Mouse (Mus musculus): ENCODE measurements around the gene Snapc4. TPM values are rescaled to one million over a fixed set of nuclear protein-coding genes. Genes with fewer than 3 reads are reported as not detected.

Snapc4 gene
- total and polyA plus RNA-seq, 3 experiments, result 15.3 to 47.1 (median 42.7) TPM

GRCm38 (mm10) chr2:26327852-26328251 is 52.6 kb downstream of the Snapc4 start:
- H3K9ac ChIP-seq (ENCODE audit: insufficient read depth, low read depth), result no peak overlapping the region
- H3K9me3 ChIP-seq (replicated peaks; ENCODE audit: low read length), result no peaks in the 10 kb centered on the region
- peaks cover 3 to 51% of the 10 kb centered on the region in 2 experiments for H3K4me1 ChIP-seq (ENCODE audit: control insufficient read depth in 1 of 2, insufficient read depth in 2 of 2)
- H3K27me3 ChIP-seq (replicated peaks), result peaks cover 2% of the 10 kb centered on the region
- TF ChIP-seq ELF1 (IDR thresholded peaks at IDR 0.05; ENCODE audit: low read depth, low read length), result 0 out of 2 replicates have a peak, but pooled peaks have one; percentile 37
- no peak for TF ChIP-seq E2F4 (IDR thresholded peaks at IDR 0.05; ENCODE audit: insufficient replicate concordance, low read depth, low read length)
- TF ChIP-seq SIN3A (IDR thresholded peaks at IDR 0.05; ENCODE audit: low read length), result 0 out of 2 replicates have a peak, but pooled peaks have one; percentile 42
- no peak for TF ChIP-seq USF2 (conservative IDR thresholded peaks at IDR 0.05; ENCODE audit: low read depth, low read length)
- TF ChIP-seq MEF2A (IDR thresholded peaks at IDR 0.05; ENCODE audit: borderline replicate concordance, low read depth, low read length), result no peak
- no peak for TF ChIP-seq POLR2A (IDR thresholded peaks at IDR 0.05; ENCODE audit: low read depth, low read length)
- no peak for TF ChIP-seq PAX5 (IDR thresholded peaks at IDR 0.05; ENCODE audit: low read length)
- TF ChIP-seq MAFK (IDR thresholded peaks at IDR 0.05; ENCODE audit: insufficient replicate concordance, low read length), result no peak
- peak; percentile 32 for TF ChIP-seq MXI1 (IDR thresholded peaks at IDR 0.05; ENCODE audit: low read depth, low read length)
- TF ChIP-seq ZNF384 (IDR thresholded peaks at IDR 0.05; ENCODE audit: low read depth, low read length), result peak; percentile 37; the same call in 1 of the 2 replicates
- 0 out of 2 replicates have a peak, but pooled peaks have one; percentile 15 for TF ChIP-seq EP300 (IDR thresholded peaks at IDR 0.05; ENCODE audit: low read length)
- 0 out of 2 replicates have a peak, but pooled peaks have one; percentile 19 for TF ChIP-seq ETS1 (conservative IDR thresholded peaks at IDR 0.05; ENCODE audit: low read depth, low read length)
- TF ChIP-seq MAX (IDR thresholded peaks at IDR 0.05; ENCODE audit: low read length), result peak; percentile 59
- peak; percentile 17; the same call in 1 of the 2 replicates for TF ChIP-seq TCF12 (IDR thresholded peaks at IDR 0.05; ENCODE audit: low read depth, low read length)
- TF ChIP-seq TBP (conservative IDR thresholded peaks at IDR 0.05; ENCODE audit: low read depth, low read length), result 0 out of 2 replicates have a peak, but pooled peaks have one; percentile 53
- peak; percentile 56; the same call in 1 of the 2 replicates for TF ChIP-seq MYC (IDR thresholded peaks at IDR 0.05; ENCODE audit: low read depth, low read length)
- H3K36me3 ChIP-seq (replicated peaks in 1 of 2; ENCODE audit: control insufficient read depth in 1 of 2, insufficient read depth in 1 of 2, low read length in 1 of 2), result peaks cover 0 to 2% of the 10 kb centered on the region in 2 experiments
- DNase-seq (ENCODE audit: extremely low read depth), result peak; percentile 91
- no peak overlapping the region for H3K4me3 ChIP-seq (replicated peaks in 1 of 3; ENCODE audit: low read depth in 2 of 3, low read length in 2 of 3, poor library complexity in 1 of 3)
- H3K4me2 ChIP-seq (ENCODE audit: insufficient read depth, low read depth, poor library complexity, severe bottlenecking), result no peak overlapping the region
- no peaks in the 10 kb centered on the region for H3K79me2 ChIP-seq (replicated peaks; ENCODE audit: control insufficient read depth, extremely low read depth, insufficient read depth, poor library complexity, severe bottlenecking)
- in situ Hi-C loops (cut with MboI; ENCODE audit: low pct_ligation_motif_present, low pct_unique_long_range_greater_than_20kb, low sequenced_read_pairs), result loop anchor here (5.0 kb wide), 1 partner anchor 234 kb away; no protein-coding TSS in a partner anchor
- H3K27ac ChIP-seq (ENCODE audit: insufficient read depth, low read depth), result no peak overlapping the region
- dilution Hi-C loops (cut with MboI; ENCODE audit: extremely low pct_ligation_motif_present, extremely low pct_unique_long_range_greater_than_20kb, low sequenced_read_pairs), result no loop called here

GRCm38 (mm10) chr2:26325386-26326181 is 54.9 kb downstream of the Snapc4 start:
- Histone ChIP-seq H3K36me3 (replicated peaks in 1 of 2; ENCODE audit: control insufficient read depth in 1 of 2, insufficient read depth in 1 of 2, low read length in 1 of 2) (peaks cover 0 to 2% of the 10 kb centered on the region in 2 experiments), H3K27ac (ENCODE audit: insufficient read depth, low read depth) (no peak overlapping the region), H3K27me3 (replicated peaks) (peaks cover 15% of the 10 kb centered on the region), H3K4me3 (replicated peaks in 1 of 3; ENCODE audit: low read depth in 2 of 3, low read length in 2 of 3, poor library complexity in 1 of 3) (no peak overlapping the region), H3K79me2 (replicated peaks; ENCODE audit: control insufficient read depth, extremely low read depth, insufficient read depth, poor library complexity, severe bottlenecking) (no peaks in the 10 kb centered on the region), H3K9ac (ENCODE audit: insufficient read depth, low read depth) (no peak overlapping the region), H3K4me1 (ENCODE audit: control insufficient read depth in 1 of 2, insufficient read depth in 2 of 2) (peaks cover 3 to 40% of the 10 kb centered on the region in 2 experiments), H3K4me2 (ENCODE audit: insufficient read depth, low read depth, poor library complexity, severe bottlenecking) (no peak overlapping the region), H3K9me3 (replicated peaks; ENCODE audit: low read length) (no peaks in the 10 kb centered on the region)
- in situ Hi-C loops (cut with MboI; ENCODE audit: low pct_ligation_motif_present, low pct_unique_long_range_greater_than_20kb, low sequenced_read_pairs), result loop anchor here (5.0 kb wide), 1 partner anchor 237 kb away; no protein-coding TSS in a partner anchor
- TF ChIP-seq NELFE (IDR thresholded peaks at IDR 0.05; ENCODE audit: low read depth, low read length), result no peak
- no peak for TF ChIP-seq PAX5 (IDR thresholded peaks at IDR 0.05; ENCODE audit: low read length)
- no peak for TF ChIP-seq JUND (conservative IDR thresholded peaks at IDR 0.05; ENCODE audit: low read depth, low read length)
- no peak for TF ChIP-seq JUN (IDR thresholded peaks at IDR 0.05; ENCODE audit: insufficient read depth, low read depth, low read length)
- TF ChIP-seq IRF4 (IDR thresholded peaks at IDR 0.05; ENCODE audit: low read depth, low read length), result no peak
- peak; percentile 82 for TF ChIP-seq SMC3 (IDR thresholded peaks at IDR 0.05; ENCODE audit: low read depth, low read length)
- TF ChIP-seq SIN3A (IDR thresholded peaks at IDR 0.05; ENCODE audit: low read length), result no peak
- no peak for TF ChIP-seq GABPA (IDR thresholded peaks at IDR 0.05; ENCODE audit: insufficient replicate concordance, low read depth, low read length)
- no peak for TF ChIP-seq ZNF384 (IDR thresholded peaks at IDR 0.05; ENCODE audit: low read depth, low read length)
- TF ChIP-seq MYC (IDR thresholded peaks at IDR 0.05; ENCODE audit: low read depth, low read length), result 0 out of 2 replicates have a peak, but pooled peaks have one; percentile 57
- no peak for TF ChIP-seq KAT2A (IDR thresholded peaks at IDR 0.05; ENCODE audit: insufficient replicate concordance, low read length)
- TF ChIP-seq ZMIZ1 (IDR thresholded peaks at IDR 0.05; ENCODE audit: low read depth, low read length), result no peak
- TF ChIP-seq ZC3H11A (IDR thresholded peaks at IDR 0.05; ENCODE audit: low read depth, low read length), result peak; percentile 19; the same call in 1 of the 2 replicates
- no peak for TF ChIP-seq POLR2A (IDR thresholded peaks at IDR 0.05; ENCODE audit: low read depth, low read length)
- peak; percentile 91 to 92 for TF ChIP-seq CTCF (conservative IDR thresholded peaks at IDR 0.05 in 1 of 2, IDR thresholded peaks at IDR 0.05 in 1 of 2; ENCODE audit: low read depth in 2 of 2, low read length in 2 of 2)
- peak; percentile 86 for TF ChIP-seq RAD21 (IDR thresholded peaks at IDR 0.05; ENCODE audit: low read depth, low read length)
- TF ChIP-seq TCF12 (IDR thresholded peaks at IDR 0.05; ENCODE audit: low read depth, low read length), result no peak
- DNase-seq (ENCODE audit: extremely low read depth), result peak; percentile 82
- dilution Hi-C loops (cut with MboI; ENCODE audit: extremely low pct_ligation_motif_present, extremely low pct_unique_long_range_greater_than_20kb, low sequenced_read_pairs), result no loop called here
